Mouse (Mus musculus): Measurements from ENCODE around the gene Zan.
"Not testable (repeated sequence)": the region's sequence is repeated elsewhere in the genome, so short reads cannot be mapped to it uniquely, and the experiment has no call there.

Gene Zan

DNA sequence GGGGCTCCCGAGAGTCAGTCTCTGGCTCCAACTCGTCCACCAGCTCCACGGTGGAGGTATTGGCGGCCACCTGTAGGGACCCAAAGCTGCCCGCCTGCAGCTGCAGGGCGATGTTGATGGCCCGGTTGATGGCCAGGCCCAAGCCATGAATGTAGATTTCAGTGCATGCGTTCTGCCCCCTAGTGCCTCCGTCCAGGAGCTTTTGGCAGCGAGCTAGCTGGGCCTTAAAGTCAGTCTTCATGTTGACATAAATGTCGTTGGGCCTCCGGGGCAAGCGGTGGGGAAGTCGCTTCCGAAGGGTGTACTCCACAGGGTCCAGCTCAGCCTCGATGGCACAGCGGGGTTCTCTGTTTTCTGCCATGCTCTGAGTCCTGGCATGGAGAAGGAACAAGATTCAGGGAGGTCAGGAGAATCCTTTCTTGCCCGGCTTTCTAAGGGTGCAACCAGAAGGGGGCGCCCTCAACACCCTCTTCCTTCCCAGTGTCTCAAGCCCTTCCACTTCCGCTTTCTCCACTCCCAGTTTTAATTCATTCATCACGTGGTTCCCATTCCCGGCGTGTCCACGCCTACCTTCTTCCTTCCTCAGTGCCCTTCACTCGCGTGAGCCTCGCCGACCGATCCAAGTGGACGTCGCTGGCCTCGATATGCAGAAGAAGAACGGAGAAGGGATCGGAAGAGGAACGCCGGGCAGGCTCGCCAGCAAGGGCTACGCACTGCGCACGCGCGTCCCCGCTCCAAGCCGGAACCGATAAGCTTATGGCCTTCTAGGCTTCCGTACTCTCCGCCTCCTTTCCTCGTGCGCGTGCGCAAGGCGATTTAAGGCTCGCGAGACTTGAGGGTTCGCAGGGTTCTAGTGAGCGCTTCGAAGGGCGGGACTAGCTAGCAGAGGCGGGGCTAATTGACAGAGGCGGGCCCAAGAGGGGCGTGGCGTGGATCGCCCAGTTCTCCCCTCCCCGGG lies 25.1 kb upstream of the Zan start, which contains the start of gene Pop7:
Gene Pop7 (minus strand): TSS at position 810 of the 958 bp plus-strand sequence.
- in situ Hi-C loops (cut with MboI; ENCODE audit: low sequenced_read_pairs): no loop called here

DNA sequence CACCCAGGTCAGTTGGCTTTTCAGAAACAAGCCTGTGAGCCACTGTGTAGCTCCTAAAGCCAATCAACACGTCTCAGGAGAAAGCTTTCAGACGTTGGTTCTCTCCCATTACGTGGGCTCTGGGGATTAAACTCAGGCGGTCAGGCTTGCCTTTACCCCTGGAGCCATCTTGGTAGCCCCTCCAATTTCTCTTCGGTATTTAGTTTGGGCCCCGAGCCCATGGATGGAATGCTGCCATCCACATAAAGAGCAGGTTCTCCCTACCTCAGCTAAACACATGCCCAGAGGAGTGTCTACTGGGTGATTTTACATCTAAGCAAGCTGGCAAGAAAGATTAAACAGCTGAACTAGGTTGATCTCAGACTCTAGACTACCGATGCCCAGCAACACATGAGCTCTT lies 23.3 kb upstream of the Zan start:
- in situ Hi-C loops (cut with MboI; ENCODE audit: low sequenced_read_pairs): no loop called here

DNA sequence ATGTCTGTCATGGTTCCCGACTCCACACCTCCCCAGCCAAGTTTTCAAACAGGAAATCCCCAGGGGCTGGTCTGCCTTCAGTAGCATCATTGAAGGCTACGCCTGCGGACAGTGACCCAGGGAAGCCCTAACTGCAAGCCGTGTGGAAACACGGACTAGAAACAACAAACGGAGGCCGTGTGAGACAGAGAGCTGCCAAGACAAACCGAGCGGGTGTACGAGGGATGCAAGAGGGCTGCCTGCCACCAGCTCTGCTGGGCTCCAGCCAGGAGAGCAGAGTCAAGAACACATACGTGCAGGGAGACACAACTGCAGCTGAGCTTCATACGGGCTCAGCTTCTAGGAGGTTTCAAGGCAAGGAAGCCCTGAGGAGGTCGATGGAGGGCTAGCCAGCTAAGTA lies 17.0 kb upstream of the Zan start:
- in situ Hi-C loops (cut with MboI; ENCODE audit: low sequenced_read_pairs): no loop called here

DNA sequence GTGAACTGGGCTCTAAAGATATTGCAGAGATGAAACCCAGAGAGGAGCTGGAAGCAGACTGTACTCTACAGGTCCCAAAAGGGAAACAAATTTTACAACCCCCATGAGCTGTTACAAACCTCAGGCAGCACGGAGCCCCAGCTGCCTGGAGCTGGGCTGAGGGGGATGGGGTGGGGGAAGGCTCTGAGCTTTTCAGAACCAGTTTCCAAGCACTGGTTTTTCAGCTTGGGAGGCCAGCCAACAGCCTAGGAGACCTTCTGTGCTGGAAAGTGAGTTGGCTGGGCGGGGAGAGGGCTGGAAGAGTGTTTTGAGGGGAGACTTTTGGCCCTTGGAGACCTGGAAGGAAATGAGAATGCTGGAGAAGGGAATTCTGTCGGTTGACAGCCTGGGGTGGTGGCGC lies 14.7 kb upstream of the Zan start:
- in situ Hi-C loops (cut with MboI; ENCODE audit: low sequenced_read_pairs): no loop called here

- in situ Hi-C loops (cut with MboI; ENCODE audit: low sequenced_read_pairs): no loop called here
Observed at GRCm38 (mm10) chr5:137487616-137488015, 10.8 kb upstream of the Zan start.

DNA sequence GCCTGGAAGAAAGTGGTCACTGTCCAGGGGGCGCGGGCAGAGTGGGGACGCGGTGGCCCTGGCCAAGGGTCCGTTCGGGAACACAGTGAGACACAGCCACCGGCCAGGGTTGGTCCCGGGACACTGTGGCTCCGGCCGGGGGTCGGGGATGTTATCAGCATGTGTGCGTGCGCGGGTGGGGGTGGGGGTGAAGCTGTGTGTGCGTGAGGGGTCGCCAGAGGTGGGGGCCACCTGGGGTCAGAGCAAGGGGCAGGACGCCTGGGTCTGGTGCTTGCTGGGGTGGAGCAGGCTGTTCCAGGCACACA lies 8.9 kb upstream of the Zan start:
- in situ Hi-C loops (cut with MboI; ENCODE audit: low sequenced_read_pairs): no loop called here

DNA sequence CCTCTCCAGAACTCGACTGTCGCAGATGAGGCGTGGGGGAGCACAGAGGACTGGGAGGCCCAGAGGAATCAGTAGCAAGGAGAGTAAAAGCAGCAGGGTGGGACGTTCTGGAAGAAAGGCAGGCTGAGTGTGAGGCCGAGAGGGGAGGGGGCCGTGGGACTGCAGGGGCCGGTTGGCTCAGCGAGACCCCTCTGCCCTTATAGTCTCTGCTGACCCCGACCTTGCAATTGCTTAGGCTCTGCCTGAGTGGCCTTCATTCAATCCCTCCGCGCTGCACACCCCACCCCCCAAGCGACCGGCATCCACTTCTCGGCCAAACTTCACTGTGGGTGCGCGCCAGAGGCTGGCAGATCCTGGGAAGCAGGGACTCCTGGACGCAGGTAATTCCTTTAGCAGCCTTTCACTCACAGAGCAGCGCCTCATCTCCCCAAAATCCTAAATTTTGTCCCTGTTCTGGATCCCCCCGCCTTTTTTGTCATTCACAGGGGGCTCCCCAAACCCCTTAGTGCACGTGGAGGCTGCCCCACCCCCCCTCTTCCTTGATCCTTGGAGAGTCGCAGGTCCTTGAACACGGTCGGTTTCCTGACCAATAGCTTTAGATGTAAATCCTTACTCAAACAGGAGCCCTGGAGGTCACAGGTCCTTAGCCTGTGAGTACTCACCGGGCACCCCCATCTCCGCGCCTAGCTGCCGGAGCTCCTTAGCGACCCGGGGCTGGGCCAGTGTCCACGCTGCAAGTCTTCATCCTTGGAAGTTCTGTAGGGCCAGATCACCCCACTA lies 8.4 kb upstream of the Zan start:
- in situ Hi-C loops (cut with MboI; ENCODE audit: low sequenced_read_pairs): no loop called here

DNA sequence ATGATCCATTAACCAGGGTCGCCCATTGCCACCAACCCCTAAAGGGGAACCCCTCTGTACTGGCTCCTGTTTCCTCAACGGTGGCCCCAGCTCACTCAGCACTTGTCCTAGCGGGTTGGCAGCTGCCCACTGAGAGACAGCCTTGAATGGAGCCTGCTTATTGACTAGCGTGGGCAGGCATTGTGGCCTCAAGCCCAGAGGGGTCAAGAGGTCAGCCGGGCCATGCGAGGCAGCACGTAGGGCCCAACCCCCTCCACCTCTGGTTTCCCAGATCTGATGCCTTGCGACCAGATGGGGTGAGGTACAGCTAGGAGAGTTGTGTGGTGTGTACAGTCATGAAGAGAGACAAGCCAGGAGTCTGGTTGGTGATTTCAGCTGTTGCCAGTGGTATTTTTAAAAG lies 5.0 kb upstream of the Zan start:
- in situ Hi-C loops (cut with MboI; ENCODE audit: low sequenced_read_pairs): no loop called here

DNA sequence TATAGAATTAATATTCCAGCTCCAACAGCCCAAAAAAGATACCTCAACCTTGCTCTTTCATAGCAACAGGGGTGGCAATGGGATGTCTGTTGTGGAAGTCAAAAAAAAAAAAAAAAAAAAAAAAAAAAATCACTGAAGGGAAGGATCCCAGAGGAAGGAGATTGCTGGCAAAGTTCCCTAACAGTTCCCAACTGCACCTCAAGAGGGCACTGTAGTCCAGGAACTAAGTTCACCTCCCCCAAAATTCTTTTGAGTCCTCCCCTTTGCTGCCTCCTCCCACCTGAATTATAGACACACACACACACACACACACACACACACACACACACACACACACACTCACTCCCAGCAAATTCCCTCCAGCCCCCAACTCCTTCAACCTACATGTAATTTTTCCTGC lies 4.3 kb upstream of the Zan start:
- in situ Hi-C loops (cut with MboI; ENCODE audit: low sequenced_read_pairs): no loop called here

DNA sequence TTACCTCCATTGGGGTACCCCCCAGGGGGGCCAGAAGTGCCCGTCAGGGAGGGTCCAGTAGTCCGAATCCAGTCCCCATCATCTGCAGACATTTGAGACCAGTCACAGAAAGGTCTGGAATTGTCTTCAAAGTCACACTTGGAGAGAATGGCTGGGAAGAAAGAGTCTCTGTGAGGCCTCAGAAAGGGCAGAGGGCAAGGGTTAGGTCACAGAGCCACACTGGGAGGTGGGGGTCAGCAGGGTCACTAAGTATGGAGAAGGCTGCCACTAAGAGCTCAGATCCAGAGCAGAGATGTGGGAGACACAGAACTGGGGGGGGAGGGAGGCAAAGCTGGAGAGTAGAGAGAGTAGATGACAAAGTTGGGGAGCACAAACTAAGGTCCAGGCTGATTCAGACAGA lies 2.5 kb downstream of the Zan start:
- in situ Hi-C loops (cut with MboI; ENCODE audit: low sequenced_read_pairs): no loop called here

- in situ Hi-C loops (cut with MboI; ENCODE audit: low sequenced_read_pairs): no loop called here
Observed at GRCm38 (mm10) chr5:137472252-137472904, 4.5 kb downstream of the Zan start.

GRCm38 (mm10) chr5:137466946-137467345 lies 9.9 kb downstream of the Zan start:
- in situ Hi-C loops (cut with MboI; ENCODE audit: low sequenced_read_pairs): no loop called here

- in situ Hi-C loops (cut with MboI; ENCODE audit: low sequenced_read_pairs): no loop called here
Observed at GRCm38 (mm10) chr5:137465049-137465448, 11.8 kb downstream of the Zan start.

DNA sequence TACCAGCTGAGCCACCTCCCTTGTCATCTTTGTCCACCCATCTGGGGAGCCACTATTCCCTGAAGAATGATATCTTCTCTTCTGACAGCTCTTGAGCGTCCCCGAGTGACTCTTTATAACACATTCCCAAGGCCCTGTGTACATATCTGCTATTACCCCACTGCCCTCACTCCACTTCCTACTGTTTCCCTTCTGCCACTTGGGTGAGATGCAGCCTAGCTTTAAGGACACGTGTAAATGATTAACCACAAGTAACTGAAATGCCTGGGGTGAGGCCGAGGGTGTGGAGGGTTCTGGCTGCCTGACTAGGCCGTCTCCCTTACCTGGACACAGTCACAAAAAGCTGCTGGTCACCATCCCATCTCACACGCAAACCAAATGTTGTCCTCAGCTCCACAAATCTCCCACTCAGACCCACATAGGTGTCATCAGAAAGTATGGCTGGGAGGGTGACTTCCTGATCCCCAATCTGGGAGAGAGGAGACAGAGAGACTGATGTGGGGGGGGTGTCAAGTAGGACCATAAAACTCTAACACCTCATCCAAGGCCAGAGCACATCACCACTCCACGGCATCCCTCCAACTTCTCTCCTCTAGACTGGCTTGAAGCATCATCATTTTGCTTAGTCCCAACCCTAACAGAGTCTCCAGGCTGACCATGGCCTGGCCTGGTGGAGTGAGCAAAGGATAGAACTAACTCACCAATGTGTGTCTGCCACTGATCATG lies 20.8 kb downstream of the Zan start:
- in situ Hi-C loops (cut with MboI; ENCODE audit: low sequenced_read_pairs): no loop called here

GRCm38 (mm10) chr5:137455206-137455605 lies 21.7 kb downstream of the Zan start:
- in situ Hi-C loops (cut with MboI; ENCODE audit: low sequenced_read_pairs): no loop called here

GRCm38 (mm10) chr5:137445536-137445935 lies 31.3 kb downstream of the Zan start:
- in situ Hi-C loops (cut with MboI; ENCODE audit: low sequenced_read_pairs): no loop called here

DNA sequence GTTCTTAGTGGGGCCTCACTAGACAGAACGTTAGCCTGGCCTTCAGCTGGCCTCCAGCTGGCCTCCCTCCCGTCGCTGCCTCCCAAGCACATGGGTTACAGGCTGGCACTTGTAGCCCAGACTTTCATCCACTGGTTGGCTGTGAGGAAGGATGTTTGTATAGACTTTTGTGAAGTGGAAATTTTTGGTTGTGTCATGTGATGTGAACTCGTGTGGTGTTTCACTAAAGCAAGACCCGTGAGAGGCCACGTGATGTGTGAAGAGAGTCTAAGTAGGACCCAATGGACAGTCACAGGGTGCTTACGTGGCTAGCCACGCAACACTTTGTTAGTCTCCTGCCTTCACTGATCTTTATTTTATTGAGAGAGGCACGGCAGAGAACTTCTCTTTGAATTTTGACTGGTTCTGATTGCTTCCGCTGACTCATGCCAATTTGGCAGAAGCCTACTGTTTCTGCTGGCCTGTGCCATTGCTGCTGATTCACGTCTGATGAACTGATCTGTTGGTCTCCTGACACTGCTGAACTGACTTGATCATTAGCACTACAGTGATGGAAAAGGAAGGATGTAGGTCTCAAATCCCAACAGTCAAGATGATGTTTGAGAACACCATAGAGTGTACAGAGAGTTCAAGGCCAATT lies 36.5 kb downstream of the Zan start:
- in situ Hi-C loops (cut with MboI; ENCODE audit: low sequenced_read_pairs): no loop called here

GRCm38 (mm10) chr5:137433889-137434288 lies 43.0 kb downstream of the Zan start:
- in situ Hi-C loops (cut with MboI; ENCODE audit: low sequenced_read_pairs): no loop called here

GRCm38 (mm10) chr5:137430402-137430801 lies 46.5 kb downstream of the Zan start:
- in situ Hi-C loops (cut with MboI; ENCODE audit: low sequenced_read_pairs): not testable (repeated sequence)

- in situ Hi-C loops (cut with MboI; ENCODE audit: low sequenced_read_pairs): no loop called here
Observed at GRCm38 (mm10) chr5:137425648-137426047, 51.2 kb downstream of the Zan start.
